Mouse (Mus musculus) adrenal gland, postnatal 36 days (tissue): ENCODE measurements around the gene Trim27. TPM values are rescaled to one million over a fixed set of nuclear protein-coding genes. Genes with fewer than 3 reads are reported as not detected.

Experiments used
- DNase-seq, 2 experiments: peaks; one replicate each; pipeline ENCODE4 v3.0.0; 2021; ENCODE audit warnings: mixed read lengths in 1 of 2
- long read RNA-seq, 2 experiments: library from polyadenylated mRNA; stranded (forward); transcript quantifications; one replicate each; pipeline ENCODE4 v2.0.0; 2021; ENCODE audit warnings: borderline sequencing depth in 2 of 2
- total RNA-seq, 2 experiments: library from RNA; stranded (reverse); gene quantifications; 2 replicates each; pipeline ENCODE4 v1.2.3; 2021

Gene Trim27
- 10 to 100 TPM; 53.3 to 58.8 TPM for total RNA-seq
- long read RNA-seq, experiment 1, full-length matches to known transcripts = 80 of 84 reads
- long read RNA-seq, experiment 1, partial matches to known transcripts = 3 of 84 reads
- long read RNA-seq, experiment 1, other reads (novel, unspliced or antisense) = 1 of 84 reads
- long read RNA-seq, experiment 2, full-length matches to known transcripts = 22 of 23 reads
- long read RNA-seq, experiment 2, partial matches to known transcripts = 0 of 23 reads
- long read RNA-seq, experiment 2, other reads (novel, unspliced or antisense) = 1 of 23 reads

DNA sequence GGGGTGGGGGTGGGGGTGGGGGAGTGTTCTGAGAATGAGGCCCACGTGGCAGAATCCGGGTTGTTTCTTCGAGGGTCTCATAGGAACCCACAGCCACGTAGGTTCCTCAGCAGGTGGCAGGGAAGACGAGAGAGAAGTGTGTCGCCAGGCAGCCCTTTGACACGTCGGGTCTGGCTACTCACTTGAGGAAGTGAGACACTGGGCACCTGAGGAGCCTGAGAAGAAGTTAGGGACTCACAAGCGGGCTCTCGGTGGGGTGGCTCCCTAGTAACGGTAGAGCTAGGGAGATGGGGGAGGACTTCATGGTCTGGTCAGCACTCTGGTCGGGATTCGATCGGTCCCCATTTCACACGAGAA lies at the start of gene Trim27:
TSS of gene Trim27 (plus strand) at position 79 of the 357 bp plus-strand sequence.
- no peak for DNase-seq

DNA sequence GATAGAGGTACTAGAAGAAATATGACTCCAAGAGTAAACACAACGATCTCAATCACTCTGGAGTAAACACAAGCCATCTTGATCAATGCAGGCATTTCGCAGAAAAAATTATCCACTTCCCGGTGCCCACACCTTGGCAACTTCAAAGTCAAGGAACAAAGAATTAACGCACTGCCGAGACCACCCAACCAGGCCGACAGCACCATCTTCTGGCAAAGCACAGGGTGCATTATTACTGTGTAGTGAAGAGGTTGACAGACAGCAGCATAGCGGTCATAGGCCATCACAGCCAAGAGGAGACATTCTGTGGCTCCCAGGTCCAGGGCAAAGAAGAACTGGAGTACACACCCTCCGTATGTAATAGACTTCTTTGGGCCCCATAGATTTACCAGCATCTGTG lies 36.8 kb upstream of the Trim27 start:
- DNase-seq = peak; percentile 18 to 44

DNA sequence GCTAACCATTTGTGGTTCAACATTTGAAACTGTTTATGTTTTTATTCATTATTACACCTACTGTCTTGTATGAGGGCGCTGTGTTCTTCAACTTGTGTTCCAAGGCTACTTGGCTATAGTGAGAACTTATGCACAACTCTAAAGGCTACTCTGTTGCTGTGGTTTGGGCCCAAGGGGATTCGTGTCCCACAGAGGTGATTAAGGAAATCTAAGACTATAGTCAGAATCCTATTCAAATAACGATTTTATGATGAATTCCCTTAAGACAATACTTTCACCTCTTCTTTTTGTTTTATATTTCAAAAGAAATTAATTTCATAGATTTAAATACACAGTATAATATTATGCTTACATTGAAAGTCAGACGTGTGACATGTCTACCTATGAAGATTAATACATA lies 33.5 kb upstream of the Trim27 start, which contains the start of gene Olfr1368:
TSS of gene Olfr1368 (minus strand) at position 101 of the 400 bp plus-strand sequence.
- DNase-seq = no peak

DNA sequence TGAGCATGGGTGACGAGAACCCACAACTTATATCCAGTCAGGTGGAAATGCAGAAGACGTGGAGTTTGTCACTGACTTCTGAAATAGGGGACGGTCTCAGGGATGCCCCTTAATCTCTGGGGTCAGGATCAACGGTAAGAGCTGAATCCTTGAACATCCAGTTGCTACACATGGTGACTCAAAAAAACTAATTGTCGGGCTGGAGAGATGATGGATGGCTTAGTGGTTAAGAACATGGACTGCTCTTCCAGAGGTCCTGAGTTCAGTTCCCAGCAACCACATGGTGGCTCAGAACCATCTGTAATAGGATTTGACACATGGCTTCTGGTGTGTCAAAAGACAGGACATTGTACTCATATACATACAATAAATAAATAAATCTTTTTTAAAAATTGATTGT lies 23.4 kb upstream of the Trim27 start:
- no peak for DNase-seq

DNA sequence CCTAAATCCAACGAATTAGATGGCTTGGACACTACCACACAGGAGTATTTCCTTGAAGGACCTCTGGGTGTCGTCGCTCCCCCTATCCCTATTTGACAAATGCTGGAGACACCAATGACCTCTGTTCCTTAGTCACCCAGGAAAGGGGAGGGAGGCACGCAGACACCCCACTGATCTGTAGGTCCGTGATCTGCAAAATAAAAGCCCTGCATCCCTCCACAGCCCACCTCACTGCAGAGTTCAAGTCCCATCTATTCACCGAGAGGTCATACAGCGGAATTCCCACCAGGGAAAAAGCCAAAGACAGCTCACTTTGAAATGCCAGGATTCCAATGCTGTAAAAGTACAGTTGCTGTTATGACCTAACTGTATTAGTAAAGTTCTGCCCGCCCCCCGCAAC lies 21.2 kb upstream of the Trim27 start:
- DNase-seq = no peak

DNA sequence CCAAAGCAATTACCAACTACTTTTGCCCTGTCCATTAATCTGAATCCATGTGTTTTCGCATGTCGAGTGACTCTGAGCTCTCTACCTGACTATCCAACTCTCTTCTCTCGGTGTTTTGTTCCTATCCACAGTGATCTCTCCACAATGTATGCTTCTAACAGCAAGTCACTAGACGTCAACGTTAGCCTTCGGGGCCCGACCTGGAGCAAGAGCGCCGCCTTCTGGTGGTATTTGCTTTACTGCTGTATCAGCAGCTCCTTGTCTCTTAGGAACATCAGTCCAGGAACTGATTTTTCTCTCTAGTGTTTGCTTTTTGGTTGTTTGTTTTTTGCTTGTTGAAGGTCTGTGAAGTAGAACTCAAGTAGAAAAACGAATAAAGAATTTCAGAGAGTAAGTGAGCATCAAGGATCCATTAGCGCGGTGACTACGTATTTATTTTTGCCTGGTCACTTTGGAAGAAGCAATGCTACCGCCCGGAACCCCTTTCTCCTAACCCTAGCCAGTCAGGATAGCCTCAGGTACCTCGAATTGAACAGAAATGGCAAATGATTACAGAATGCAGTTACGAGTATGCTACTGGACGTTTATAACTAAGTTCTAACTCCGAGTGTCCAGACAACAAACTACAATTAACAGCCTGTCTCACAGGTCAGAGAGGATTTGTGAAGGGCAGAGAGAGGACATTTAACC lies 20.3 kb upstream of the Trim27 start:
- peak; percentile 92 for DNase-seq

DNA sequence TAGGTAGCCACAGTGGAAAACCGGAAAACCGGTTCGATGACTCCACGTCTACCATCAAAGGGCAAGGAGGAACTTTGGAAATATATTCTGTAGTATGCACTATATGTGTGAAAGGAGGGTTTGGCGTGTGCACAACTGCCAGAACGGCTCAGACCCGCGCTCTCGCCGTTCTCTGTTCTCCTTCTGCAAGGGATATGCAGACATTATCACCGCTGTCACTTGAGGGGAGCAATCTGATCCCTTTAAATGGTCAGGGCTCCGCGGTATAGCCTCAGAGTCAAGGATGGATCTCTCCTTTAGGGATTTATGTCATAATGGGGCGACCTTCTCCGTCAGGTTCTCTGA lies 19.8 kb upstream of the Trim27 start:
- peak in 1 of 2 experiments; percentile 29 for DNase-seq

DNA sequence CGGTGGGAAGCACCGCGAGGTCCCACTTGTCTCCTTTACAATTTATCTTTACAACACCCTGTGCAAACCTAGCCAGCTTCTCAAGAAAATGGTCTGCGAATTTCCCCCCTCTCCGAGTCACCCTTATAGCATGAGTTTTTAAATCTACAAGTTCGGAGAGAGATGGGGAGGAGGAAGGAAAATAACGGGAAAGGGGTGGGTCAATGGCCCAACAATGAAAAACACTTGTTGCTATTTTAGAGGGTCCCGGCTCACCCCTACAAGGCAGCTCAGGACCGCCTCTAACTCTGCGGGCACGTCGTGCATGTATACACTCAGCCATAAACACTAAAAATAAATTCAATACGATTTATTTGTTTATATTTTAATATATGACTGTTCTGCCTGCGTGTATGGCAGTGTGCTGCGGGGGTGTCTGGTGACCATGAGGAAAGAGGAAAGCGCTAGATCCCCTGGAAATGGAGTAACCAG lies 19.2 kb upstream of the Trim27 start:
- no peak for DNase-seq

DNA sequence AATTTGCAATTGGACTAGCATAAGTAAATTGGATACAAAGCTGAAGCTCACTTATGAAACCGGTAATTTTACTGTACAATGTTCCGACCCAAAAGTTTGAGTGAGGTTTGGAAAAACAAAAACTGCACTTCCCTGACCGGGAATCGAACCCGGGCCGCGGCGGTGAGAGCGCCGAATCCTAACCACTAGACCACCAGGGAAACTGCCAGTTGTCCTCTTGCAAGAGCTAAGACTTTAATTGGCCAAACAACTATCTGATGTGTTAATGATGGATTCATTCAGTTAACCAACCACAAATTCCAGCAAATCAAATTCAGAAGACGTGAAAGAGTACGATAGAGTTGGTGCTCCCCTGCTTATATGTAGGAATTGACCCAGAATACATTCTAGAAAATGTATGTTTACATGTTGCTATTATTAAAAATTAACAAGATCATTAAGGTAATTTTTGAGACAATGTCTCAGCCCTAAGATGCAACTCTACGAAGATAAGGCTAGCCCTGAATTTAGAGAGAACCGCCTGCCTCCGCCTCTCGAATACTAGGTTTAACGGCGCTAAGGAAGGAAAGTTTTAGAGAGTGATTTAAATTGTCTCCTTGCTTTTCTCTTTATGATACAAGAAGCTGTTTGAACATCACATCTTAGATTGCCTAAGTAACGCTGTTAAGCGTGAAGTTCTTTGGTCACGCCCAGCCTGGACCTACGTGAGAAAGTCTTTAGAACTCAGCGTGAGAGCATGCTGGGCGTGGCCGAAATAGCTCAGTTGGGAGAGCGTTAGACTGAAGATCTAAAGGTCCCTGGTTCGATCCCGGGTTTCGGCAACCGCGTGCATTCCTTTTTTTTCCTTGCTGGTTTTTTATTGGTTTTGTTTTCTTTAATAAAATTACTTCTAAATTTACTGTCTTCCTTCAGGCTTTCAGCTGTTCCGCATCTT lies 18.3 kb upstream of the Trim27 start:
- peak; percentile 85 to 92 for DNase-seq

DNA sequence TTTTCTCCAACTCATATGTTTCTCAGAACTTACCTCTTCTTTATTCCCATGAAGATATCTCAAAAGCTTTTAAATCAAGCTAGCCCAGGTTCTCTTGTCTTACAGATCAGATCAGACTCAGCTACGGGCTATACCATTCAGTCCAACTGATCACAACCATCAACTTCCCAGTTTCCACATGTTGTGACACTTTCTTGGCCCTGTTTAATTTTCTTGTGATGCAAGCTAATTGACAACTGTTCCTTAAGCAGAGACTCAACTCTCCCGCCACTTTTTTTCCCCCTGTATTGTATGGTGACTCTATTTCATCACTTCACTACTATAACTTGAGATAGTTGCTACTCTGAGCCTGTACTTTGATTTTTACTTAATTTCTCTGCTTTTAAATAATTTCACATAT lies 17.7 kb upstream of the Trim27 start:
- no peak for DNase-seq

DNA sequence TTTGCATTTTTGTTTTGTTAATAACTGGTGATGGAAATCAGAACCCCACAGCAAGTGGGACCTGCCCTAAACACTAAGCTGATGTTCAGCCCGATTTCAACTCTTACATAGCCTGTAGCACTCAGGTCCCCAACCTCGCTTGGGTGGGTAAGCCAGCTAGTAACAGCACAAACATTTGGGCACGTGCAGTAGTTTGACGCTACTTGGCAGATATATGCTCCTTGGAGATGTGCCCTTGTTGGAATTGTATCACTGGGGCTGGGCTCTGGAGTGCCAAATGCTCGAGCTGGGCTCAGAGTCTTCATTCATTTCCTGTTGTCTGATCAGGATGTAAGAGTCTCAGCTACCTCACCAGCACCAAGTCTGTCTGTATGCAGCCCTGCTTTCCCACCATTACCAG lies 16.7 kb upstream of the Trim27 start:
- DNase-seq = no peak

DNA sequence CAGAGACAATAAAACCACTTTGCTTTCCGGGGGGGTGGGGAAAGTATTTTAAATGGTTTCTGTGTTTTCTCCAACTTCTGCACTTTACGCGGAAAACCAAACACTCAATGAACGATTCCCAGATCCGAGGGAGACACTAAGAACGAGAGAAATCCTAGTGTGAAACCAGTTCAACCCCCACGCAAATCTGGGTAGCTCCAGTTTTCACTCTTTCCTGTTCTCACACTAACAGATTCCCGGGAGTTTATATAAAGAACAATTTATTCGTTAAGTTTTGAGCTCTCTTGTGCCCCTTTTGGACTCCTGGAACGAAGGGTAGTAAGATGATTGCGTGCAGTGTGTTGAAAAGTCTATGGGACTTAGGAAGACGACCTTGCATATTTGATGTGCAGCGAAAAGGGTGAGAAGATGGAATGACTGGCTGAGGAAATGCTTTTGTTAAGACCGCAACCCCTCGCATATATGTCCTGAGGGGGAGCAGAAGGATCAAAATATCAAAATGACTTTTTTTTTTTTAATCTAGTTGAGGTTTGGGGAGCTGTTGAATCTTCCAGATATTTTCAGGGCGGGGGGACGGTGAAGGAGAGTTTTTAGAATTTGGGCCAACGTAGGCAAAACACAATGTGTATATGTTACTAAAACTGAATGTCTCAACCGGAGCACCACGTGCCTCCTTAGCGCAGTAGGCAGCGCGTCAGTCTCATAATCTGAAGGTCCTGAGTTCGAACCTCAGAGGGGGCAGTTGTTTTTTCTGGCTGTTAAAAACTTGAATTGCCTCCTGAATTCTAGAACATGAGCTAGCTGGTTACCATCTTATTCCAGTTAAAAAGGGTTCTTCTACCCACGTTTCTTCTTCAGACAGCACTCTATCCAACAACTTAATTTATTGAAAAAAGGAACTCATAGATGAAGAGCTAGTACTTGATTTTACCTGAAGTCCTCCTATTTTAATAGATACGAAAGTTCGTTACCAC lies 12.0 kb upstream of the Trim27 start:
- peak; percentile 75 for DNase-seq

DNA sequence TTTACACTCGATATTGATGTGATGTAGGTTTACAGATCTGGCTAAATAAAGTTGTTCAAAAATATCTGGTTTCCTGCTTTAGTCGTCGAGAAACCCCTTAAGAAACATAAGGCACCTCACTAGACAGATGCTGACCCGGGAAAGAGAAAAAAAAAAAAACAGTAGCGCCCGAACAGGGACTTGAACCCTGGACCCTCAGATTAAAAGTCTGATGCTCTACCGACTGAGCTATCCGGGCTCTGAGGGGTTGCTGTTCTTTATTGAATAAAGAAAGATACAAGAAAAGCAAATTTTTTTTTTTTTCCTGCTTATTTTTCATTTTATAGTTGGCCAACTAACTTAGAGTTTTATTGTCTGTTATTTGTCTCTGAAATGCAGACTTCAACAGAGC lies 11.3 kb upstream of the Trim27 start:
- no peak for DNase-seq

DNA sequence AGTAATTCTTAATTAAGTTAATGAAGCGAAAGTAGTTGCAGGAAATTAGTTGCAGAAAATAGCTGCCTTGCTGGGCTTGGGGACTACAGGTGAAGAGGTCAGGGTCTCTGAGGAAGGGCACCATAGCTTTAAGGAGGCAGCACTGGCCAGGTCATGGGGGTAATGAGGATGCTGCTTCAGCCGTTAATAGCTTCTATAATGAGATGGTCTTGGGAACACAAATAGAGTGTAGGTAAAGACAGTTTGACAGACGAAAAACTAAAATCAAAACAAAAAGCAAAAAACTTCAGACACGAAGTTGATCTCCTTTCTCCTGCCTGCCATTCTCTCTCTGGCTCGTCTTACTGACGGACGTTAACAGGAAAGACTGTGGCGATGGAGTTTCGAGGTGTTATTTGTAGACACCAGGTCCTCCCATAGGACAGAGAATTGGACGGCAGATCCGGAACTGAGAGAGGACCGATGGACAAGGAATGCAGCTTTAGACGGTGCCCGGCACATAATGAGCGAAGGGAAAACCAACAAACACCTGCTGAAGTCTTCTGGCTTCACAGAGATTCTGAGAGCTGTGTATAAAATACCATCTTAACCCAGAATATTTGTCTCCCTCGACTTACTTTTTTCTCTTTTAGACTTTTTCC lies 10.8 kb upstream of the Trim27 start:
- DNase-seq = peak; percentile 32 to 41

DNA sequence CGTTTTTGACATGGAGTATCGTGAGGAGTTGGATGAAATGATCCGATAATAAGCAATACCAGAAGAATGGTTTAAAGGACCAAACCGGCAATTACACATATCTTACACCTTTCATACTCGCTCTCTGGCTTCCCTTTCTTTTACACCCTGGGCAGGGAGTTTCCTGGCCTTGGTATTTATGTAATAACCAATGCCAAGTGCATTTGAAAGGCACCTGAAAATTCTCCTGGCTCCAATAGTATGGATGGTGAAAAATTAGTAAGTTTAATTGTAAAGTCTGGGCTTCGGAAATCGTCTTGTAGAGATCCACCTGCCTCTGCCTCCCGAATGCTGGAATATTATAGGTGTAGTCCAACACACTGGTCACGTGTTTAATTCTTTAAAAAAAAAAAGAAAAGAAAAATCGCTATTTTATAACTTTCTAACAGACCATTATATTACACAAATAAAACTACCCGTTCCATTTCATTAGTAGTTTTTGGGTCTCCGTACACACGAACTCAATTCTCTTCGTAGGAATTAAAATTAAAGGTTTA lies 10.1 kb upstream of the Trim27 start:
- no peak for DNase-seq

DNA sequence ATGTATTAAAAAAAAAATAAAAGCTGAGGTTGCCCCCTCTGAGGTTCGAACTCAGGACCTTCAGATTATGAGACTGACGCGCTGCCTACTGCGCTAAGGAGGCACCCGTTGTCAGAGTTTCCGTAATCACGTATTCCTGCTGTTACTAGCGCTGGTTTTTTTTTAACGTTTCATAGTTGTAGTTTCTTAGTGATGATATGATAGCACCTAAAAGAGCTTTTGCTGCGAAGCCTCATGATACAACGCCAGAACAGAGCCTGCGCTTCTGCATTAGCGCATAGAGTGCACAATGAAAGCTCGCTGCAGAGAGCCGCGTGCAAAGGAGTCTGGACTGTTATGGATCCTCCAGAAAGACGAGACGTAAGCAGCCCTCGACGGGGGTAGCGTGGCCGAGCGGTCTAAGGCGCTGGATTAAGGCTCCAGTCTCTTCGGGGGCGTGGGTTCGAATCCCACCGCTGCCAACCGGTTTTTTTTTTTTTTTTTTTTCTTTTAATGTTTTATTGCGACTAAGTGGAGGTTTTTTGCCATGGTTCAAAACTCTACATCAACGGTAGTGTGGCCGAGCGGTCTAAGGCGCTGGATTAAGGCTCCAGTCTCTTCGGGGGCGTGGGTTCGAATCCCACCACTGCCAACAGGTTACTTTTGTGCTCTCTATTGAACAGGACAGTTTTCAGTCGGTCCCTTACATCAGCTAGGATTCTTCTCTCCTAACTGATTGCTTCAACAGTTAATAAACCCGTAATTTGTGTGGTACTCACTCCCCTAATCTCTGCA lies 9.4 kb upstream of the Trim27 start:
- peak; percentile 77 to 80 for DNase-seq

DNA sequence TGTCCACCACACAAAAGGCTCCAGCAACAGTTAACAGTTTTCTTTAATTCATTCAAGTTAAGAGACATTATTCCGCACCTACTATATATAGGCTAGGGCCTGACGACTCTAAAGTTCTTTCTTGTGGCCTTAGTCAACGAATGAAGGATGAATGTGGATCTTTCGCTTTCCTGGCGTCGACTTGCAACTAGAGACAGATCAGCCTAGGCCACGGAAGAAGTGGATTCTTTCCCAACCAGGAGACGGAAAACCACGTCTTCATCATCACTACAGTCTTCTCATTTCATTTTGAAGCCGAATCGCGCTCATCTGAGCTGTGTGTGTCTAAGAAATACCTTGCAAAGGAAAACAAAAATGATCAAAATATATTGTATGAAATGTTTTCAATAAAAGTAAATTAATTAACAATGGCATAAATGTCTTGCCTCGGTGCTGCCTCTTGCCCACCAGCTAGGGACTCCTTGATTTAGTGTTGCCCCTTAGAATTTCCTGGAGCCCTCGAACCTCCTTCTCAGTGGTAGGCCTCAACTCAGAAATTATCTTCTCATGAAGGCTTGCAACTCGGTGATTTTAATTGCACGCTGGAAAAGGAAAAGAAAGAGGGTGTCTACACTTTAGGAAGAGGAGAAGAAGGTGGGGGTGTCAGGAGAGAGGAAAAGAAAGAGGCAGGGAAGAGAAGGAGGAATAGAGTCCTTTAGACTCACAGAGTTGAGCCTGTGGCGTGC lies 8.7 kb upstream of the Trim27 start:
- no peak for DNase-seq

DNA sequence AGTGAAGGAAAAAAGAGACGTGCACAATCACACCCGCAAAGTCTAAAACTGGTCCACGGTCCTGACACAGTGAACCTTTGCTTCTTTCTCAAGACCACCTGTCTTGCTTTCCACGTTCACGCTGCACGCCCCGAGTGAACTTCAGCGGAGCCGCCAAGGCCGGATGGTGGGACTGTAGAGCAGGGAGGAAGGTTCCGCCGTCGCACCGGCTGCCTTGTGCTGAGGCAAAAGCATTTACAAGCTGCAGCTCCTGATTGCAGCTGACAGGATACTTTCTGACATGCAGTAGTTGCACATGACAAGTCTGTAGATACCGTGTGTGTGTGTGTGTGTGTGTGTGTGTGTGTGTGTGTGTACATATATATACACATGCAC lies 8.1 kb upstream of the Trim27 start:
- no peak for DNase-seq

DNA sequence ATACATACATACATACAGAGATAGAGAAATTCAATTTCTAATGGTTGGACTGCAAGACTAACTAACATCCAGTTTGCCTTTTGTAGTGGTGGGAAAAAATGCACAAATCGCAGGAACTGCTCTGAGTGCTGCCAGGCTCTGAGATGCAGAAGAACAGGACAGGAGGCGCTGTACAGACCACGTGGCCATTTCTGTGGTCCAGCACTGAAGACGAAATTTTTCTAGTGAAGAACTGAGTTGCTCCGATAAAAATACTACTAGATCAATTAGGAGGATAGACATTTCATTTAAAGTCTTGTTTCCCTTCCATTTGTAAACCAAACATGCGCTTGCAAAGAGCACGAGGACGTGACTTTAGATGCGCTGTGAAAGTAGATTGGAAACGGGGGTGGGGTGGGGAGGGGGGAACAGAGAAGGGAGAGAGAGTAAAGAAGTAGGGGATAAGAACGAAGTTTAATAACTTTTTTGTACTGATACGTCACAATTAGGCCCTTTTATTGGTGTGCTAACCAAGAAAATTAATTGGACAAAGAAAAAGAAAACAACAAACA lies 7.6 kb upstream of the Trim27 start:
- peak; percentile 27 to 45 for DNase-seq
